Mouse (Mus musculus) cerebellum, postnatal 36 days (tissue): ENCODE results near the gene Tm2d3.

Source experiments
- DNase-seq, 2 experiments: peaks; one replicate each; pipeline ENCODE4 v3.0.0; 2021 to 2022; ENCODE audit warnings: mixed read lengths in 2 of 2

Tm2d3 gene

GRCm38 (mm10) chr7:65690869-65691268, at the start of gene Tm2d3:
Tm2d3 (plus strand) TSS chr7:65691169.
- DNase-seq, result no peak

DNA sequence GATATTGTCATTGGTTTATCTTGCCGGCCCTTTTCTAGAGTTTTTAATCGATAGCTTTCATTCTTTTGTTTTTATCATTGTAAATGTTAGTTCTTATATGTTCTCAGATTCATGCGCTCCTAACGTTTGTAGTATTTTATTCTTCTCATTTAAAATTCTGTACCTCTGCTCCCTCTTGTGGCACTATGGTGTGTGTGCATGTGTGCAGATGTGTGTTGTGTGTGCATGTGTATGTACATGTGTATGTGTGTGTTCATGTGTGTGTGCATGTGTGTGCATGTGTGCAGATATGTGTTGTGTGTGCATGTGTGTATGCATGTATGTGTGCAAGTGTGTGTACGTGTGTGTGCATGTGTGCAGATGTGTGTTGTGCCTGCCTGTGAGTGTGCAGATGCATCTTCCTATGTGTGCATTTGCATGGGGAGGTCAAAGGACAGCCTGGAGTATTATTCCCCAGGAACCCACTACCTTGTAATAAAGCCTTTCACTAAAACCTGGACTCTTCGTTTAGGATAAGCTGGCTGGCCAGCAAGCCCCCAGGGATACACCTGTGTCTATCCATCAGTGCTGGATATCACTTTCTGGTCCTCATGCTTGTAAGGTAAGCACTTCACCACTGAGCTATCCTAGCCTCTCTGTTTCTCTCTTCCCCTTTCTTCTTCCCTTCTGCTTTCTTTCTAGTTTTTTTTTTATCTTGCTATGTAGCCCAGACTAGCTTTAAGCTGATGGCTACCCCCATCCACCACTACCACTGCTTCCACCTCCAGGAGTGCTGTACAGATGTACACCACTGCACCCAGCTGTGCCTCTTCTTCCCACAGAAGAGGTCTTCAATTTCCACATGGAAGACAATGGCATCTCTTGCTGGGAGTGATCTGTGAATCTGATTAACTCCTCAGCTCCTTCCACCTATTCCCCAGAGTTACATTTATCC, 48.3 kb upstream of the Tm2d3 start:
- no peak for DNase-seq

DNA sequence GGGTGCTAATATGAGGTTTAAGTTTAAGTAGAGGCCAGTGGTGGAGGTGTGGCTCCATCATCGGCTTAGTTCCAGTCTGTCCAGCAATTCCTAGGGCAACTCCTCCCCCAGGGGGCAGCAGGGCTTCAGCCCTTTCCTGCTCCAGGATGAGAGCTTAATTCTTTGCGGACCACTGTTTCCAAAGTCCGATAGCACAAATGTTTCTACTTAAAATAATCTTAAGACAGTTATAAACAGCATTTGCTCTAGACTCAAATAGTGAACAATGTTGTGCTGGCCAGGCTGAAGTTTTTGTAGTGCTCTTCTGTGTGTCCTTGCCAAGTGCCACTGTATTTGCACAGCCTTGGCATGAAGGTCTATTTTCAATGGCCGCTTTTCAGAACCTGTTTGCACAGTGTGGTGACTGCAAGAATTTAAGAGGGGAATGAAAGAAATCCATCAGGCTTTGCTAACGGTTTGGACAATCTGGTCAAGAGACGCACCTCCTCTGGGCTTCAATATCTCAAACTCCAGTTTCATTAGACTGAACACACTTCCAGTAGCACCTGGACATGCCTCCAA, 47.0 kb upstream of the Tm2d3 start:
- no peak for DNase-seq

- peak; percentile 95 to 96 for DNase-seq
Observed at GRCm38 (mm10) chr7:65644643-65645351, 46.2 kb upstream of the Tm2d3 start, which contains the start of gene Tarsl2. Tarsl2 (plus strand) TSS chr7:65644898.

- no peak for DNase-seq
Observed at GRCm38 (mm10) chr7:65645996-65646395, 45.0 kb upstream of the Tm2d3 start.

GRCm38 (mm10) chr7:65650662-65651061, 40.3 kb upstream of the Tm2d3 start:
- no peak for DNase-seq

GRCm38 (mm10) chr7:65657490-65658120, 33.4 kb upstream of the Tm2d3 start:
- DNase-seq, result no peak

DNA sequence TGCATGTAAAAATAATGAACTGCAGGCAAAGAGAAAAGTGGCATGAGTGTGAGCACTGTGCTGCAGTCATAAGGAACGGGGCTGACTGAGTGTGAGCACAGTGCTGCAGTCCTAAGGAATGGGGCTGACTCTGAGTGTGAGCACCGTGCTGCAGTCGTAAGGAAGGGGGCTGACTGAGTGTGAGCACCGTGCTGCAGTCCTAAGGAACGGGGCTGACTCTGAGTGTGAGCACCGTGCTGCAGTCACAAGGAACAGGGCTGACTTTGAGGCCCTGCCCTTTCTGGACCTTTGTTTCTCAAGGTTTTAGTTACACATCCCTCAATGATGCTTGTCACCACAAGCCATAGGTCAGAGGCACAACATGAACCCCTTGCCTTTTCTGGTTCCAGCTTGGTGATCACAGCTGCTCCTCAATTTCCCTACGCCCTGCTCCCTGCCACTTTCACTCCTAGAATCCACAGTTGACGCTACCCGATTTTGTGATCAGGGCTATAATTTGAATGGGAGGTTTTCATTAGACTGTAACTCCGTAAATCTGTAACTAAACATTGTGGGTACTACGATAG, 27.7 kb upstream of the Tm2d3 start:
- DNase-seq, result no peak

DNA sequence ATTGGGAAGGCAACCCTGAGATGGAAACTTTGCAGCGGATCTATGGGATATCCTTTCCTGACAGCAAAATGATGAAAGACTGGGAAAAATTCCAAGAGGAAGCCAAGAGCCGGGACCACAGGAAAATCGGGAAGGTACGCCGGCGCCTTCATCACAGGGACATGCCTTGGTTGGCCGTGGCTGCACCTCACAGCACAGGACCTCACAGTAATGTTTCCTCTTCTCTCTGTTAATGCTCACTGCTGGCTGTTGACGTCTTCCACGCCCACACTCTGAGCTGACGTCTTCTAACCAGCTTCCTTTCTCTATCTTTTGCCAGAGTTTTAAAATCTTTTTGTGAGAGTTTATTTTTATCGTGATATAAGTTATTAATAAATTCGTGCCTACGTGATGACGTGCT, 27.1 kb upstream of the Tm2d3 start:
- no peak for DNase-seq

- no peak for DNase-seq
Observed at GRCm38 (mm10) chr7:65667491-65667890, 23.5 kb upstream of the Tm2d3 start.

- no peak for DNase-seq
Observed at GRCm38 (mm10) chr7:65678050-65678449, 12.9 kb upstream of the Tm2d3 start.

DNA sequence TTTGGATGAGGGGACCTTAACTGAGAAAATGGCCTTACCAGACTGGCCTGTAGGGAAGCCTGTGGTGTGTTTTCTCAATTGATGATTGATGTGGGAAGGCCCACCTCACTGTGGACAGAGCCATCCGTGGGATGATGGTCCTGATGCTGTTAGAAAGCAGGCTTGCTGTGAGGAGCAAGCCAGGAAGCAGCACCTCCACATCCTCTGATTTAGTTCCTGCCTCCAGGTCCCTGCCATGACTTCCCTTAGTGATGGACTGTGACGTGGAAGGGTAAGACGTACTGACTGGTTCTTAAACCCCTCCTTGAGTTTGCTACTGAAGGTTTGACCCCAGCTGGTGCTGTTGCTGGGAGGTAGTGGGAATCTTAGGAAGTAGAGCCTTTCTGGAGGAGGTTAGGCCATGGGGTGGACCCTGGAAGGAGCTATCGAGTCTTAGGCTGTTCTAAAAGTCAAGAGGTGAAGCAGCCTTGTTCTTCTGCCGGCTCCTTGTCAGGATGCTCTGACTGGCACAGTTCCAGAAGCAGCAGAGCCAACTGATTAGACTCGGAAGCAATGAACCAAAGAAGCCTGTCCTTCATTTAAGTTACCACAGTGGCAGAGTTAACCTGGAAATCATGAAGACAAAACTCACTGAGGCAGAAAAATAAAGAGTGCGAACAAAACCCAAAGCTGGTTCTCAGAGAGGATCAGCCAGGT, 11.9 kb upstream of the Tm2d3 start:
- no peak for DNase-seq

GRCm38 (mm10) chr7:65681166-65681565, 9.8 kb upstream of the Tm2d3 start:
- no peak for DNase-seq

DNA sequence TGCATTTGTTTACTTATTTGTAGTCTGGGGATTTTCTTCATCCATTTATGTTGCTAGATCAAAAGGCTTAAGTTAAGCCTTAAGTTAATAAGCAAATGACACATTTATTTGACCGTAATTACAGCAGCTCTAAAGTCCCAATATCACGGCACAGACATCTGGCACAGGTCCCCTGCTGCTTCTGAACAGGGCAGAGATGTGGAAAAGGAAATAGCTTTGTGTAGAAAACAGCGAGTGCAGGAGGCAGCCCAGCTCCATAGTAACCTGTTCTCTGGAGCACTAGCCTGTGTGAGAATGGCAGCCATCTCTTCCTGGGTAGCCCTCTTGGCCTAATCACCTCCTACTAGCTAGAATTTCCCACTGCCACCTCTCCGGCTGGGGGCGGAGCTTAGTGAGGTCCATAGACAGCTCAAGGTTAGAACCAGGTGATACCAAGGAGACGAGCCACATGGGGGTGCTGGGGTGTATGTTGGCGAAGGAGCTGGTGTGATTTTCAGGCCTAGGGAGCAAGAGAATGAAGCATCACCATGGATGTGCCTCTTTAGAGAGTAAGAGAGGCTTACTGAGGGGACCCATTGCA, 6.6 kb upstream of the Tm2d3 start:
- DNase-seq, result no peak

DNA sequence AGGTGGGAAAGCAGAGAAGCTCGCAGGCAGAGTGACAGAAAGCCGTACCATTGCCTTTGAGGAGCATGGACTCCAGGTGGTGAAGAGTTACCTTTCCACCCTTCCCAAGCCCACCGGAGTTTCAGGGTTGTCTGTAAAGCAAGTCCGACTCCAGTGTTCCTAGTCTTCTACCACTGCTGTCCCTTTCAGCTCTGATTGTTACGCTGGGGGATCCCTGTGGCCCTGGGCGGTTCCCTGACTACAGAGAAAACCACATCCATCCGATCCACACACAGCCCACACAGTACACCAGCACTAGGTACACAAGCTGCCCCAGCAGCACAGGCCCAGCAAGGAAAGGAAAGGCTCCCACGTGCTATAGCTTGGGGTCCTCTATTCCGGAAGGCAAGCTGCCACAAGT, 4.3 kb upstream of the Tm2d3 start:
- DNase-seq, result no peak

GRCm38 (mm10) chr7:65691929-65692605, 1.1 kb downstream of the Tm2d3 start:
- DNase-seq, result no peak

DNA sequence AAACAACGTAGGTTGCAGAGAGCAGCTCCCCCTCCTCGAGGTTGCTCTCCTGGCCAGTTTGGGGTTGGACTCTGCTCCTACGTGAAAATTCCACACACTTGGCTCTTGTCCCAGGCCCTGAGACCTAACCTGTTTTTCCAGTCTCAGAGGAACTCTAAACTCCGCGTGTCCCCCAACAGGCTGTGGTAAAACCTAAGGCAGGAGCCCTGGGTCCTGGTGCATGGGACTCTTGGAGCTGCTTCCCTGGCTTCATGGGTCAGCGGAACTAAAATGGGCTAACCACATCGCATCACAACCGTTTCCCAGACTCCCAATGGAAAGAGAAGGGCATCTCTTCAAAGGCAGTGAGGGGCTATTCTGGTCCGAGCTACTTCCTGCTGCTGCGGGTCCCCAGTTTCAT, 1.9 kb downstream of the Tm2d3 start:
- peak in 1 of 2 experiments; percentile 25 for DNase-seq

GRCm38 (mm10) chr7:65693301-65693821, 2.4 kb downstream of the Tm2d3 start:
- DNase-seq, result peak; percentile 87 to 89

GRCm38 (mm10) chr7:65696450-65696849, 5.5 kb downstream of the Tm2d3 start:
- peak in 1 of 2 experiments; percentile 14 for DNase-seq

DNA sequence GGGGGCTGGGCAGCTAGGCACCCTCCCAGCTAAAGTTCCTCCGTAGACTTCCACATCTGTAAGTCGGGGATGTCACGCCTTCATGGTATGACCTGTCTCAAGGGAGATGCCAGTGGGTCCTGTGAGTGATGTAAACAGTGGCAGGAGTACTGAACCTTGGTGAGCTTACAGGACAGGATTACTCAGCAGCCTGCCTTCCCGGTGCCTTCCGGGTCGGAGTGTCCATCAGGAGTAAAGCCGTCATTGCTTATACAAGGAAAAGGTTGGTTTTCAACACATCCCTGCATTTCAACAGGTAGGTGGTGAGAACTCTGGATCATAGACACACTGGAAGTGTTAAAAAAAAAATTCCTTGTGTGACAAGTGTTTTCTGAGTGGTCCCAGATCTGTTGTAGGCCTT, 11.1 kb downstream of the Tm2d3 start:
- DNase-seq, result no peak

- peak; percentile 76 to 82 for DNase-seq
Observed at GRCm38 (mm10) chr7:65704818-65705242, 13.9 kb downstream of the Tm2d3 start.
